Mouse (Mus musculus) CD4-positive, CD25-positive, alpha-beta regulatory T cell, adult 2 months (primary cell): ENCODE measurements around the gene Asb5.
"Not testable (repeated sequence)": the region's sequence is repeated elsewhere in the genome, so short reads cannot be mapped to it uniquely, and the experiment has no call there.

Experiments
- DNase-seq: peaks from one replicate; pipeline ENCODE4 v3.0.0-alpha.2; 2012; ENCODE audit warnings: low read depth, low spot score

Asb5 gene

DNA sequence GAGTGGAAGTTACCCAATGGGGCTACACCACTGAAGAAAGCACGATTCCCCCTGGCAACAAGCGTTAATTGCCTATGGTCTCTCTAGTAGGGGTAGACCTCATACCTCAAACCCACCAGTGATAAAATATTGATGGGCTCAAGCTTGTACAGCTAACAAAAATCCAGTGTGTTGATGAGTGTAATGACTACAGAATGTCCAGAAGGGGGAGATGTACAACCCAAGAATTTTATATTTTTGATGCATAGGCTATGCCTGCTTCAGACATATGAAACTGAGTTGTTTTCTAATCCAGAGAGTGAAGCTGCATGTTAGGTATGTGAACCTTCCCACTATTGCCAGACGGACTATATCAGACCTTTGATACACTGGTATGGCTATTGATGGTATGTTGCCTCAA, 7.9 kb downstream of the Asb5 start:
- DNase-seq: peak; percentile 10

DNA sequence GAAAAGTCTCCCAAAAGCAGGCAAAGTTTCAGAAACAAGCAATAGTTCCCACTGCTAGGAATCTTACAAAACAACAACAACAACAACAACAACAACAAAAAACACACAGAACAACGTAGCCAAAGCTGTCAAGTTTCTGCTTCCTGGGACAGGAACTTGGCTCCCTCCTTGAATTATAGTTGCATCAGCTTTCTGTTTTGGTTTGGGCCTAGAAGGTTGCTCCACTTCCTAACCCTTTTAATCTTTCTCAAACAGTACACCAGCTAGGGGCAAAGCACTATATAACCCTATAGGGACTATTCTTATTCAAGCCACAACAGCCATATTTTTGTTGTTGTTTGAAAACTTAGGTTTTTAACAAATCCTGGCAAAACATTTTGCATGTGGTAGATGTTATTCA, 12.0 kb downstream of the Asb5 start:
- no peak for DNase-seq

DNA sequence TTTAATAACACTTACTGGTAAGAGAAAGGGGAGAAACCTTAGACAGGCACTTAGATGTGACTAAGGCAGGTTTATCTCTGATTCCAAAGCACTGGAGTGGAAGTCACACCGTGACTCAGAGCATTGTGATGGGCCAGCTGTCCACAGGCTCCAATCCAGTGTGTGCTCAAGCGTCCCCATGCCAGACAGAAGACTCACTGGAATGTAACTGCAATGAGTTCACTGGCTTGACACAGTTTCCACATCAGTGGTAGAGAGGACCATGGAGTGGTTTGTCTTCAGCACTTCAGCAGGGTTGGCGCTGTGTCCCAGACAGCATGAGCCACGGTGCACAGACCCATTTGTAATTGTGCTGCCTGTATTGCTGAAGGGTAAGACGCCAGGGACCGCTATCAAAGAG, 19.0 kb downstream of the Asb5 start:
- DNase-seq: no peak

DNA sequence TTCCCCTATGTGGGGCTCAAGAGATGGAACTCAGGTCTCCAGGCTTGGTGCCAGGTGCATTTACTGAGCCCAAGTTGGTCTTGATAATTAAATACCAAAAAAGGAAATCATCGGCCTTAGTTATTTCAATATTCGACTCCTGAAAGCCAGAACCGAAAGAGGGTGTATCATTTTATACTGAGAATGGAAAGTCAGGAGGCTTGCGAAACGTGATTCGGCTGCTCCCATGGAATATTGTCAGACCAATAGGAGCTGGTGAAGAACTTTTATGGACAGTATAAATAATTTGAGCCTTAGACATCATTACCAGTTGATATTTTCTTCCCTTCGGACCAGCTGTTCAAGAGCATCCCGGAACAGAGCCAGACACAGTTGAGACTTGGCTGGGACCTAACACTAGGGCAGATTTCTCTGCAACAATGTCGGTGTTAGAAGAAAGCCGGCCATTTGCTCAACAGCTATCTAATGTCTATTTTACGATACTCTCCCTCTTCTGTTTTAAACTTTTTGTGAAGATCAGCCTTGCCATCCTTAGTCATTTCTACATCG, 20.7 kb downstream of the Asb5 start:
- DNase-seq: no peak

DNA sequence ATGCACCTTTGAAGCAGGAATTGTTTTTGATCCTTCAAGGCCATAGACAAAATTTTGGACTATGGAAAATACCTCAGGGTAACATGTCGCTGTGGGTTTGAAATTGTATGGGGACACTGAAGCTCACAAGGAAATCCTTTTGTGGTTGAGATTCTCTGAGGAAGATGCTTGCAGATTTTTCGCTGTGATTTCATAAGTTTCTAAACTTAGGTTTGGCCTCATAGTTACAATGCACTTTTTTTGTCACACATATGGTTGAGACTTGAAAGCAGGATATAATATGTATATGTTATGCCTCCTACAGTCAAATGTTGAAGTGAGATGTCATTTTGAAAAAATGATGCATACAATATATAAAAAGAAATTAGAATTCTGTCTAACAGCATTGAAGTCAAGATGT, 25.5 kb downstream of the Asb5 start:
- no peak for DNase-seq

DNA sequence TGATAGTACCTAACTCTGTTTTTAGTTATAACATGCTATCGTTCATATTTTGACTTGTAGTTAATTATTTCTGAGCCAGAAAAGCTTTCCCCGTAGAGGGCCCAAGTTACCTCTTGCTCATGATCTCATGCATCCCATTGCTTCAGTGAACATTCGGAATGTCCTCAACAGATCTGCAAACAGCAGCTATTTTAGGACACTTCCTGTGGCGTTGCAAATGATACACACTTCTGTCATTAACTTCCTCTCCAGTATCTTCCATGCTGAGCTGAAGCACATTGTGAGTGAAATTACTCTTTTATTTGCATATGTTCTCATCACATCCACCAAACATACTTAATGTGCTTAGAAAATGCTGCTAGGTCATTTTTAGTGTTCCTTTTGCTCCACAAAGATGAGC, 32.8 kb downstream of the Asb5 start:
- no peak for DNase-seq

DNA sequence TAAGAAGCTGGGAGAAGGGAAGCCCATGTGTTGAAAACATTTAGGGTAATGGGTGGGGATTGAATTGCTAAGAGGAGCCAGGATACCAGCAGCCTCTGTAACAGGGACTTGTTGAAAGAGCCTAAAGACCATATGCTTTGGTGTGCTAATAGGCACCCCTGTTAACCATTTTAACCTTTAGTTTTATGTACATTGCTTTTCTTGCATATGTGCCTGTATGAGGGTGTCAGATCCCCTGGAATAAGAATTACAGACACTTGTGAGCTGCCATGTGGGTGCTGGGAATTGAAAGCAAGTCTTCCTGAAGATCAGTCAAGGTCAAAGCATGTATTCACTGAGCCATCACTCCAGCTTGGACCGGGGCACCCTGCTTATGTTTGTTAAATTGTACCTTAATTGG, 35.8 kb downstream of the Asb5 start:
- DNase-seq: no peak

DNA sequence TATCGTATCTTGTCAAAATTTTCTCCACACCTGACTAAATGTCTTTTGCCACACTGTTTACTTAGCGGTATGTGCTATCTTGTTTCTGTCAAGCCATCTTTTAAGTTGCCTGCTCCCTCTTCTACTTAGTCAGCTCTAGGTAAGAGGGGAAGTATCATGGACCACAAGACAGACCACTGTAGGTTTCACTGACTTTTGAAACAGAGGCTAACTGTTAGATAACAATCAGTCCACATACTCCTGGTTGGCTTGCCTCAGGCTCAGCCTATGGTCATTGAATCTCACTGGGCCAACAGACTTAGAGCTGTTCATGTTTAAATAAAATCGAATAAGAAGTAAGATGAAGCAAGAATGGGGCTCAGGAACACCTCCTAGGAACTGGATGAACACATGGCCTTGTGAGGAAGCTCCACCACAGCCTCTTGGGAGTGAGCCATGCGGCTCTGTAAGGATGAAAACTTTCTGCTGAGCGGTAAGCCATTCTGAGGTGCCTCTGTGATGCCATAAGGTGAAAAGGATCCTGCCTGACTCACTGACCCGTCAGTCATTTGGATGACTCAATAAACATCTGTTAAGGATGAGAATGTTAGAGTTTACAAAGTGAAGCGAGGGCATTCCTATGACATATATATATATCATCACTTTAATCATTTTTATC, 36.4 kb downstream of the Asb5 start:
- no peak for DNase-seq

DNA sequence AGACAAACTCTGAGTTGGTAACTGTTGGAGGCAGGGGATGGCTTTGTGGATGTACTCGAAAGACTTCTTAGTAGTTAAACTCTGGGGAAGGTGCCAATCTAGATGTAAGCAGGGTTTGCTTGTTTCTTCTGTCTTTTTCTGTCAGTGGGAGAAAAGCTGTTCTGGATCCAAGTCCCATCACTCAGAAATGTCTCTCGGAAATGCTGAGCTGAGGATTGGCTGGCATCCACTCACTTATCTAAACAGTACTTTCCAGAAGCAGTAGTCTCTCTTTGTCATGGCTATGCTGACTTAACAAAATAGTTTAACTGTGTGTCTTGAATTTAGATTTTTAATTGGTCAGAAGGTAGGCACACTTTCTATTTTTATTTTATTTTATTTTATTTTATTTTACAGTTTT, 37.8 kb downstream of the Asb5 start:
- no peak for DNase-seq

DNA sequence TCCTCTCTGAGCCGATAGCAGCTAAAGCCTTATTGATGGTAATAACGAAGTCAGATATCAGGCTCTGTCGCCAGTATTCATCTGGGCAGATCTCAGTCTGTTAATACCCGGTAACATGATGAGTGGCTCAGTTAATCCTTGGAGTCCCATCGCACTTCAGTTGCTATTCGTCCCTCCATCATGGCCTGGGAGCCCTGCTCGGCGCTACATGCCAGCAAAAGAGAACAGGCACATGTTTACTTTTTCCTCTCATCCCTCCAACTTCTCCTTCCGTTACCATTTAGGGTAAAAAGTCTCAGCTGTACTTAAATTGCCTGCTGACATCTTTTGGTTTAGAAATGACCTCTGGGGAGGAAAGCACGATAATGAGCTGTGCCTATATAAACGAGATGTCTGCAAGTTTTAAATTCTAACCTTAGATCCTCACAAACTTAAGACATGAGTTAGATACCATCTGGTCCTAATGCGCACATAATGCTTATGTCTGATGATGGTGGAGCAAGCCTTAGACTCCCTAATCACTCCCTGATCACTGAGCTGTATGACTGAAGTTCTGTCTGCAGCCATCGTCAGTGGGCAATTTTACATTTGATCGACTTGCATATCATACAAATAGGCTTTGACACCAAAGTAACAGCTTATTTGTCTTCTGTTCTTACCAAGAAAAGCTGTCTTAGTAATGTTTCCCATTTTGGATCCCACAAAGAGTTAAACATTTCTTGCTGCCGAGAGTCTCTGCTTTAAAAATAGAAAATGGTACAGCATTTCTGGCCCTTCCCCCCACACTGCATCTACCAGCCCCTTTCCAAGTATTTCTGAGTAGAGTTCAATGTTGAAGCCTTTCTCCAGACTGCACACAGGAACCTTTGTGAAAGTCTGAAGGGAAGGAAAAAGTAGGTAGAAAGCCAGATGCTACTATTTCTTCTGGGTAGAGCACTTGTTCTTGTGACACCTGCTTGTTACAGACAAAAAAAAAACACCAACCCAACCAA, 41.5 kb downstream of the Asb5 start:
- no peak for DNase-seq

DNA sequence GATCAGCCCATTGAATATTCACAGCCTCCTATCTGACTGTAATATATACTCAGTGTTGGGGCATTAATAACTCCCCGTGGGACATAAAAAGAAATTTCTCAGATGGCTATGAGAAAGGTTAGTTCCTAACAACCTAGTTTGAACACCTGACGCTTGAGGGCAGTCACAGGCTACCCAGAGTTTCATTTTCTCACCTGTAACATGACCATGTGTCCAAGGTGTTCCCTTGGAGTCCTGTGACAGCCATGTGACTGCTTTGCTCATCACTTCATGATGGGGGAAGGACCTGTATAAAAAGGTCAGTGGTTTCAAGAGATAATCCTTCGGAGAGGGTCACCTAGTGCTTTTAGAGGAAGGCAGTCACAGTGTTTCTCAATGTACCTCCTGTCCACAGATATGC, 52.1 kb downstream of the Asb5 start:
- DNase-seq: no peak

DNA sequence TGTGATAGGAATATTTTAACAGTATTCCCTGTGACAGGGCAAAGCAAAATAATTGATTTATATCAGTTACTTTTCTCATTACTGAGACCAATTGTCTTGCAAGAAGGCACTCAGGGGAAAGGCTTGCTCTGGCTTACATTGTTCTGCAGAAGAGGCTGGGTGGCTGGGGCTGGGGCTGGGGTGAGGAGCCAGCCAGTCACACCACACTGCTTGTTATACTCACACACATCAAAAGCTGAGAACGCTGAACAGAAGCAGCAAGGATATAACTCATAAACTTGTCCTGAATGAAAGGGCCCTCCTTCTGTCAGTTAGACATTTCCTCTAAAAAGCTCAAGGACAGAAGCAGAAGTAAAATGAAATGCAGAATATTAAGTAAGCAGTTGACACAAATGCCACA, 53.5 kb downstream of the Asb5 start:
- no peak for DNase-seq

DNA sequence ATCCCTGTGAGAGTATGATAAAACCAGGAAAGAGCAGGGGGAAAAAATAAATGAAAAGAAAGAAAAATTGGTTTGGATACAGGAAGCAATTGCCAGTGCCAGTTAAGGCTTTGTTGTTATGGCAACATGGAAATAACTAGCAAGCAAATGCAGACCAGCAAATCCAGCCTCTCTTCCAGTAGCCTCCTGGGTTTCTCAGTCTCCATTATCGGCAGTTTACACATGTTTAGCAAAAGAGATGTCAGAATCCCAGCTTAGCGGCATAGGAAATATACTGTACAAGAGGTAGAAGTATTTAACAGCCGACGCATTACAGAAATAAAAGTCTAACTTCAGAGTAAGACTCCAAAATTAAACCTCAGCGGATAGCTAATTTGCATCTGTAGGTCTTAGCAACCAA, 65.3 kb downstream of the Asb5 start:
- no peak for DNase-seq

DNA sequence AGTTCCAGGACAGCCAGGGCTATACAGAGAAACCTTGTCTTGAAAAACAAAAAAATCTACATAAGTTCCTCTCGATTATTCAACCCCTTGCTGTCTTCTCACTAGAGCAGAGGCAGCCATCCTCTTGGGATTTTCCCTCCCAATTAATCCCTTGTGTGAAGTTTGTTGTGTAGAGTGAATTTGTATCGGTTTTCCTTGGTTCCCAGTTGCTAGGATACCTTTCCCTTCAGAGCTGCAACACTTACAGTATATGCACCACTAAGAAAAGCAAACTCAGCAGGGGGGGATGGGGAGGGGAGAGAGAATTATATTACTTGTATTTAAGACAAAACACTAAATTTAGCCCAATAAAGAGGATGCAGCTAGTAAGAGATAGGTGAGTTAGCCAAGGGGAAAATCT, 66.7 kb downstream of the Asb5 start:
- DNase-seq: no peak

DNA sequence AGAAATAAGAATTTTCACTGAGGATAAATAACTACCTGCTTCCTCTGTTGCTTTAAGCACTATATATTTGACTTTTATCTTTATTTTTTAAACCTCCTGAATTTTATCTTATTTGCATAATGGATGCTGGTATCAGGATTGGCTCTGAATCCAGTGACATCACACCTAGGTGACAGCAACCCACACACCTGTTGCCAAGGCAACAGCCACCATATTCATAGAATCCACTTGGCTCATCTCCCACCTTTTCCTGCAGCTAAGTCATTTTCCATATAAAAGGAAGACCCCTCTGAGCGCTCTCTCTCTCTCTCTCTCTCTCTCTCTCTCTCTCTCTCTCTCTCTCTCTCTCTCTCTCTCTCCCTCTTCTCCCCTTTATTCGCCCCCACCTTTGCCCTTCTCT, 67.6 kb downstream of the Asb5 start:
- no peak for DNase-seq

DNA sequence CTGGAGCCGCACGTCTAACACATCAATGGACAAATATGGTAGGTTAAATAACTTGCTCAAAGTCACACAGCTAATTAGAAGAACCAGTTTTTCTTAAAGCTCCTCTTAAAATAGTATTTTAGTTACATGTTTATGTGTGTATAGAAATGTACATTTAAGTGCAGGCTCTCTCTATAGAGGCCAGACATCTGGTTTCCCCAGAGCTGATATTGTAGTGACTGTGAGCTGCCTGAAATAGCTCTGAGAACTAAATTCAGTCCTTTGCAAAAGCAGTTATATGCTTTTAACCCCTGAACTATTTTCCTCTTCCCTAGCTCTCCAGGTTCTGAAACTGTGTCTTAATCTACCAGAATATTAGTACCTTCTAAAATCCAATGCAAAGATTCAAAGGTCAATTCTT, 68.0 kb downstream of the Asb5 start:
- no peak for DNase-seq

DNA sequence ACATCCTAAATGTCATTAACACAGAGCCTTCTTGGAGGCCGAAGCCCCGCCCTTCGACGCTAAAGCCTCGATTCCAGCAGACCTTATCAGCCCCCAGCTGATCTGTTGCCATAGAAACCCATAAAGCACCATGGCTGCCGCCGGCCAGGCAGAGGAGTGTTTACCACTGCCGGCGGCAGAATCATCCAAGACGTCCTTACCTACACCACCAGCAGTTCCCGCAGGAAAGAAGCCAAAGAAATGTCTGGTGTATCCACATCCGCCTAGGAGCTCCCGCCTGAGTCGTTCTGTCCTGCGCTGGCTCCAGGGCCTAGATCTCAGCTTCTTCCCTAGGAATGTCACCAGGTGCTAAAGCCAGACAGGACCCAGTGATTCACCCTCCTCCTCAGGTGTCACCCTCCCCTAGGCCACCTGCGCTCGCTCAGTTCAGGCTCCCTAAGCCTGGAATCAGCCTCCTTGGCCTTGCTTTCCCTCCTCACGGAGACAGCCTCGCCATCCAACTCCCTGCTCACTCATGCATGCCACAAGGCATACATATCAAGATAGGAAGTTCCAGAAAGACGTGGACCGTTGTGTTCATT, 71.4 kb downstream of the Asb5 start, which contains the start of gene Spata4:
TSS of gene Spata4 (plus strand) at position 111 of the 581 bp plus-strand sequence.
- DNase-seq: no peak

DNA sequence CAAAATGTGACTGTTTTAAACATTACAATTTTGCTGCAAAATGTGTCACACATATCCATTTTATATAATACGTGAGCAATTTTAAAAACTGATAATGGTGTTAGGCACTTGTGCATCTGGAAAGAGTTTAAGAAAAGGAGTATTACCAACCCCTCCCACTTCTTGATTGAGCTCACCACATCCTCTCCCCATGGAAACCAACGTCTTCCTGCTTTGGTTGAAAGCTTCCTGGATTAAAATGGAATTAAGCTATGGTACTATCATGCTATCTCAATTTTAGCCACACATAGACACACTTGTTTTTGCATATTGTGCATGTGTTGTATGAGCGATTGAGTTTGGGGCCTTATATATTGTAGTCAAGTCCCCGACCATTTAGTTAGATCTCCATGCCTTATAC, 74.1 kb downstream of the Asb5 start:
- DNase-seq: no peak

DNA sequence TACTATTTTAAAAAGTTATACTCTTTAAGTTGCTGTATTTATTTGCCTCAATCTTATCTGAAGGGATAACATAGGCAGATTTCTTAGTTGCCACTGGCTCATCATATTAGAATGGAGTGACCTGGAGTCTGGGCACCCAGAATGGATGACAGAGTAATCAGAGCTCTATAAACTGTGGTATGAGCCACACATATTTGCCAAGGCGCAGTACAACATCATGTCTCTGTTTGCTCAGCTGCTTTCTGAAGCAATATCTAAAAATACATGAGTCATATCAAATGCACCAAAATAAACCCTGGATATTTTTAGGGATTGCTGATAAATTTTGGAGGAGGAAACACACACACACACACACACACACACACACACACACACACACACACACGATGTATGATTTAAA, 80.0 kb downstream of the Asb5 start:
- DNase-seq: no peak

DNA sequence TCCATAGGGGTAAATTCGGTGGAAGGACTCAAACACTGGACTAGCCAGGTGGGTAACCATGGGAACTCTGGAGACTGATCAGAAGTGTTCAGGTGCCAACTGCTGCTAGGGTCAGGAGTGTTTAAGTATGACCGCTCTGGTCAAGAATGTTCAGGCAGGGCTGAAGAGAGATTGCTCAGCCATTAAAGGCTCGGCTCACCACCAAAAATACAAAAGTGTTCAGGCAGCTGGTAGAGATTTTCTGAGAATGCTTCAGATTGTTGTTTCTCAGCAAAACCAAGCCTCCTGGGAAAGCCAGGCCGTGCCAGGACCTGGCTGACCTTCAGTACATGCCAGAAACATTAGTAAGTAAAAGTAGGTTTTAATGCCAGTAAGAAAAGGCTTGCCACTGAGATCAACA, 80.9 kb downstream of the Asb5 start:
- no peak for DNase-seq

DNA sequence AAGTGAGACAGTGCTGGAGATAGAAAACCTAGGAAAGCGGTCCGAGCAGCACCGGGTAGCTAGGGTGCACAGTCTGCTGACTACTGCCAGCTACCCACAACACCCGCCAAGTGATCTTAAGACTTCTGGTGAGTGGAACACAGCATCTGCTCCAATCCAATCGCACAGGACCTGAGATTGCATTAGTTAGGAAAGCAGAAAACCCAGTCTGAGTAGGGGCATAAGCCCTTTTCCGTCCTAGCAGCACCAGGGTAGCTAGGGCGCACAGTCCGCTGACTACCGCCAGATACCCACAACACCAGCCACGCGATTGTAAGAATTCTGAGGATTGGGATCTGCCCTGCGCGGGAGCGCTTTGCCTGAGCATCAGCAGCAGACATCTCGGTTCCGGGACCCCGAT, 87.3 kb downstream of the Asb5 start:
- DNase-seq: not testable (repeated sequence)
